Mouse (Mus musculus) ovary, postnatal 14 days (tissue): ENCODE results near the gene Vezt.

Source experiments
- DNase-seq: peaks from one replicate; pipeline ENCODE4 v3.0.0; 2022; ENCODE audit warnings: low spot score

Gene Vezt

DNA sequence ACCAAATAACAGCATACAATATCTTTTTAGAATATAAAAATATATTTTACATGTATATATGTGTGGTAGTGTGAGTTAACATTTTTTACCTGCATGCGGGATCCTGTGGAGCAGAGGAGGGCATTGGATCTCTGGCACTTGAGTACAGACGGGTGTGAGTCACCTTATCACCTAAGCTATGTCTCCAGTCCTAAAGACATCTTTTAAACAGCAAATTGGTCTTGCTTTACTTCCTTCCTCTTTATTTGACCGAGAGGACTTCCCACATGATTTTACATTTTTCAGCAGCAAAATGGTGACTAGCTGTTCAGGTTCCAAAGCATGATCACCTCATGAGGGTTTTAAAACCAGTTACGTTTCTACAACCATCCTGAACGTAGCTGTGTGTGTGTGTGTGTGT lies 124.3 kb downstream of the Vezt start:
- no peak for DNase-seq

DNA sequence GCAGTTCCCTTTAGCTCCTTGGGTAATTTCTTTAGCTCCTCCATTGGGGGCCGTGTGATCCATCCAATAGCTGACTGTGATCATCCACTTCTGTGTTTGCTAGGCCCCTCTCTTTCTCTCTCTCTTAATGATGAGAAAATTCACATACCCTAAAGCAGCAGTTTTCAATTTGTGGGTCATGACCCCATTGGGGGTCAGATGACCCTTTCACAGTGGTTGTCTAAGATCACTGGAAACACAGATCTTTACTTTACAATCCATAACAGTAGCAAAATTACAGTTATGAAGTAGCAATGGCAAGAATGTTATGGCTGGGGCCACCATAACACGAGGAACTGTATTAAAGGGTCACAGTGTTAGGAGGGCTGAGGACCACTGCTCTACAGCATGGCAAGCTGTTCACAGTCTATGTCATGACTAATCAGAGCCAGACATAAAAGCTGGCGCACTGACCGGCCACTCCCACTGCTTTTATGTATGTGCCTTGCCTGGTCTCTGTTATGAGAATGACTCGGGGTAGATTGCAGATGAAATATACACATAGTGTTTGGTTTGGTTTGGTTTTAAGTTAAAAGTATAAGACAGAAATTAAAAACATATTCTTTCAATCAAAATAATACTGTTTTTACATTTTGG lies 125.7 kb downstream of the Vezt start:
- DNase-seq = no peak

DNA sequence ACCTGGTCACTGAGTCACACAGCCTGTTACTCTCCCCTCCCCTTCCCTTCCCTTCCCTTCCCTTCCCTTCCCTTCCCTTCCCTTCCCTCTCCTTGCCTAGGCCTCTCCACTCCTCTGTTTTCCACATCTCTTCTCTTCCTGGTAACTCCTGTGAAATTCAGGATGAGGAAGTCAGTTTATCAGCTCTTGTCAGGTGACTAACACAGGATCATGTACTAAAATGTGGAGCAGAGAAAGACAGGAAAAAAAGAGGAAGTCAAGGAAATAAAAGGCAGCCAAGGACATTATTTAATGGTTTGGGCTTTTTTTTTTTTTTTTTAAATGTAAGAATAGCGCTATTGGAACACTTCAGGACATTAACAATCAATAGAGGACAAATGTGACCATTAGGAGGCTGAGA lies 126.6 kb downstream of the Vezt start:
- DNase-seq = no peak

DNA sequence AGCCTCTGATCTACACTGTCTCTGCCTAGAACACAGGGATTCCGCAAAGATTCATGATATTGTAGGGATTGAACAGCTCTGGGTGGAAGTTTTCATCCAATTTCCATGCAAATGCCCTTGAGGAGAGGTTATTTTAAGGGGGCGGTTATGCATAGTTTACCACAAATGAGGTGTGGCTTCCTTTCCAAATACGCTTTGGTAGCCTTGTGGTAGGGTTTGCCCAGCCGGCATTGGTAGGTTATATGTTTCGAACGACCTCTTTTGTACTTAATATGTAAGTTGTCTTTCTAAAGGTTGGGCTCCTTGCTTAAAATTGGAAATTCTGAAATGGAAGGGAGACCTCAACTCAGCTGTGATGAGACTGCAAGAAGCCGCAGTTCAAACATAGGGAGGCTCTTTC lies 127.1 kb downstream of the Vezt start:
- DNase-seq = no peak

DNA sequence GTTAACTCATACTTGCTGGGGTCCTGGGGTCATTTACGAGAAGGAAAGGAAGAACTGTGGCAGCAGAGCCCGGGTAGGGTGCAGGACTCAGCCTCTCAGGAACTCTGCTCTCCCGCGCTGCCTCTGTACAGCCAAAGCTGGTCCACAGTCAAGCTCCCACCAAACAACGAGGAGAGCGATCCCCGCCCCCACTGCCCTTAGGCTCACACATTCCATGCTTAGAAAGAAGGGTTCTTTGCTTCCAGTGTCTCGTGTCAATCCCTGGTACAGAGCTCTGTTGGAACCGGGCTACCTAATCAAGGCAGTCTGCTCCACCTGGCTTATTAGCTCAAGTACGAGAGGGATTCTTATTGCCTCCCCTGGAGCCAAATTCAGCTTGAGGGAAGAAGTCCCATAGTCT lies 128.2 kb downstream of the Vezt start:
- DNase-seq = no peak

DNA sequence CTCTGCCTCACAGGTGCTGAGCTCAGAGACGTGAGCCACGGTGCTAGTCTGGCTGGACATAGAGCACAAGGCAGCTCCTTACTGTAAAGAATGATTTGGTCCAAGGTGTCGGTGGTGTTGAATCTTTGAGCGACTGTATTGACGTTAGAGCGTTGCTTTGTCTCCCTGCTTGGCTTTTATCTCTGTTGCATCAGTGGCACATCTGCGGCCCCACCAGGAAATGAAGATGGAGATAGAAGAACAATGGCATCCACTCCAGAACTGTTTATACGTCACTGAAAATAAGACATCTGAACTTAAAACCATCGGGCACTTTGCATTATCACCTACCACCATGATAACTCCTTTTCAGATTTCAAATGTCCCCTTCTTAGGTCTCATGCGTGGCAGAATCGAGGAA lies 135.7 kb downstream of the Vezt start:
- DNase-seq = no peak

DNA sequence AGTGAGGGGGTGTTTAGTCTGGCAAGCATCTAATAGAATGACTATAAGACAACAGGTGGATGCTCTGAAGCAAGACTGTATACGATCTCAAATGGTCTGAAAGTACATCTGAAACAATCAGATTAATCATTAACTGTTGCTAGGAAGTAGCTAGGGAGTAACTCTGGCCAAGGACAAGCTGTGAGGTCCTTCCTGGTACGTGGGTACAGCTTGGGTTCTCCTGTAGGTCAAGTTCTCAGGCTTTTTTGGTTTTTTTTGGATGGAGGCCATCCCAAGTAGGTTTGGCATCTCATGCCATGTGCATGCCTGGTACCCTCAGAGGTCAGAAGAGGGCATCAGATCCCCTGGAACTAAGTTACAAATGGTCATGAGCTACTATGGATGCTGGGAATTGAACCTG lies 136.3 kb downstream of the Vezt start:
- DNase-seq = no peak

DNA sequence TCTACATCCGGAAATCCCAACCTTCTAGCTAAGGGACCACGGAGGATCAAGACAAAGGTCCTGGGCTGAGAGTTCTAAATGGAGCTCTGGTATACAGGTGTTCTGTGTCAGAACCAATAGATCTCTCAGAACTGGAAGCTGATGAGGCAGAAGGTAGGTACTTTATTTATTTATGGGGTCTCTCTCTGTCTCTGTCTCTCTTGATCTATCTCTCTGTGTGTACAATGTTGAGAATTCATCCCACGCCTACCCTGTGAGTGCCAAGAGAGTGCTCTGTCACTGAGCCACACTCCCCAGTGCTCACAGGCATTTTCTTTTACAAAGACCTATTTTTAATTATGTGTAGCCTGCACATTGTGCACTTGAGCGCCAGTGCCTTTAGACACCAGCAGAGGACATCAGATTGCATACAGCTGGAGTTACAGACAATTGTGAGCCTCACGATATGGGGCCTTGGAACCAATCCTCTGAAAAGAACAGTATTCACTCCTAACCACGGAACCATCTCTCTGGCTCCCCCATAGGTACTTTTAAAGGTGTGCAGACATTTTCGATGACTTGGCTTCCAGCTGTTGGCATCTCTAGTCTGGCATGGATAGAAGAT lies 138.5 kb downstream of the Vezt start, which contains the start of gene Metap2:
TSS of gene Metap2 (minus strand) at position 51 of the 604 bp plus-strand sequence.
- DNase-seq = no peak

DNA sequence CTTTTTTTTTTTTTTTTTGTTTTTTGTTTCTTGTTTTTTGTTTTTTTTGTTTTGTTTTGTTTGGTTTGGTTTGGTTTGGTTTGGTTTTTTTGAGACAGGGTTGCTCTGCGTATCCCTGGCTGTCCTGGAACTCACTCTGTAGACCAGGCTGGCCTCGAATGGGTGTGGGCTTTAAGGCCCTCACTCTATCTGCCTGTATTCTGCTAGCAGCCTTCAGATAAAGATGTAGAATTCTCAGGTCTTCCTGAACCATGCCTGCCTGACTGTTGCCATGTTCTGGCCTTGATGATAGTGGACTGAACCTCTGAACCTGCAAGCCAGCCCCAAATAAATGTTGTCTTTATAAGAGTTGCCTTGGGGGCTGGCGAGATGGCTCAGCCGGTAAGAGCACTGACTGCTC lies 143.1 kb downstream of the Vezt start:
- no peak for DNase-seq

DNA sequence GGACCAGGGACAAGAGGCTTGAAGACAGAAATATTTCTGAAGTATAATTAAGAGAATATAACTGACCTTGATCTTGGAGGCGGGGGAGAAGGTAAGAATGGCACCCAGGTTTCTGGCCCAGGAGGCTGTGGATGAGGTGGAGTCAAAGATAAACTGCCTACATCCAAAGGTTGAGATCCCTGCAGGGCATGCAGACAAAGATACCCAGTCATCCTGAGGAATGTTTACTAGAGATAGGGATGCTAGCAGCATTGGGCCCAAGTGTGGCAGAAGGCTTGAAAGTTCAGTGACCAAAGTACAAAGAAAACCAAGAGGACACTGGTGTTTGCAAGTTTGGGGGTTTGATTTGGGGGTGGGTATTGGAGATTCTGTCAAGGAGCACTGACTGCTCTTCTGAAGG lies 144.6 kb downstream of the Vezt start:
- DNase-seq = no peak

DNA sequence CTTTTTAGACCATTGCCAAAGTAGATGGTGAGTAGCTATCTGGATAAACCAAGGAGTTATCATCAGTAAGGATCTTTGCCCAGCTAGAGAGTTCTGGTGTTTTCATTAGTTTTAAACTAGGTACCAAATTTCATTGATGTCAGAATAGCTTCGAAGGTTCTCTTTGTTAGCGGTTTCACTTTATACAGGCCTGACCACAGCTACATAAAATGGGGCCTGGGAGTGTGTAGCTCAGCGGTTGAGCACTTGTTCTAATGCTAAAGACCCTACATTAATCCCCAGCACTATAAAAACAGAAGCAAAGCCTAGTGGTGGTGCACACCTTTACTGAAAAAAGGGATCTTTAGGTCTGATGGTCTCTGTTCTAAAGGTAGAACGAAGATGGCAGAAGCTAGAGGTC lies 145.1 kb downstream of the Vezt start:
- no peak for DNase-seq

DNA sequence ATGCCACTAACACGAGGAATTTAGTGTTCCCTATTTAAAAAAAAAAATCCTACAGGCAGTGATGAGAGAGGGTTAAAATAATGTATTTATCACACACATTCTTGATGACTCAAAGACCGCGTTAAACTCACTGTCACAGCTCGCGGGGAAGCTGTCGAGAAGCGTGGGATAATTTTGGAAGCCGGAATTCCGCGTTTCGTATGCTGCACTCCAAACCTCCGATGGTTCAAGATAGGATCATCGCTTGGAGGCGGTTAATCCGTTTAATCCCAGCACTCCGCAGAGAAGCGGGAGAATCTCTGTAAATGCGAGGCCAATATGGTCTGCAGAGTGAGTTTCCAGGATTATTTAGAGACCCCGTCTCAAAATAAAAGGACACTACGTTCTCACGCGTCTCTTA lies 145.6 kb downstream of the Vezt start:
- peak; percentile 6 for DNase-seq

DNA sequence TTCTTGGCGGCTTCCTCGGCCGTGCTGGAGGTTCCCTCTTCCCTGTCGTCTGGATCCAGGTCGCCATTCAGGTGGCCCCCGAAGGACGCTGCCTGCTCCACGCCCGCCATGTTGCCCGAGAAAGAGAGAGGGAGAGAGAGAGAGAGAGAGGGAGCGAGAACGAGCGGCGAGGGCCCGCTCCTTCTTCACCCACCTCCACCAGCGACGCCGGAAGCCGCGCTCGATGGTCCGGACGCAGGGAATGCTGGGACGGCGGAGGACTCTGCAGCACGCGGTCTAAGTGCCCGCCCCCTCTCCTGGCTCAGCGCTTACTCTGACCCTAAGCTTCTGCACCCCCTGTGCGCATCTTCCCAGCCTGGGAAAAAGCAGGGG lies 146.1 kb downstream of the Vezt start:
- DNase-seq = peak; percentile 76
